Mouse (Mus musculus): ENCODE results near the gene Gpank1. TPM values are rescaled to one million over a fixed set of nuclear protein-coding genes. Genes with fewer than 3 reads are reported as not detected.
"Not testable (repeated sequence)": the region's sequence is repeated elsewhere in the genome, so short reads cannot be mapped to it uniquely, and the experiment has no call there.

The Gpank1 gene
- polyA plus RNA-seq, 1 experiment from 2014 or later = 22.4 TPM

DNA sequence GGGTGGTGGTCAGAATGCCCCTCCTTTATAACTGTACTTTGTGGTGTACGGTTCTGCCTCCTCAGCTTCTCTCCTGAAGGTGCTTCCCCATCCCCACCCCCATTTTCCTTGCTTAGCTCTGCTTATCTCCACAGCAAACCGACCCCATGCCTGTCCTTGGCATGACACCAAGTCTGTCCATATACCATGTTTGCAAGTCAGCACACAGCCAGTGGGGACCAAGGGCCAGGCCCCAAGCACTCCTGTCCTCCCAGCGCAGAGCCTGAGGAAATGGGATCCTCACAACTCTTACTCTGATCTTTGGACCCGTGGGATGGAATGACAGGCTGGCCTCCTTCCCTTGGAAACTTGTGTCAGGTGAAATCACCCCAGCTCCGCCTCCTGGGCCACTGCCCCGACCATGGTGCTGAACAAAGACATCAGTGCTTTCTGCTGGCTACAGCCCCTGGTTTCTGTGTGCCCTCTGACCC, 18.0 kb upstream of the Gpank1 start:
- H3K36me3 ChIP-seq = peaks cover 58% of the 10 kb centered on the region
- 76% methylated on average over 6 of the region's 6 CpGs for WGBS
- H3K27me3 ChIP-seq (replicated peaks) = no peaks in the 10 kb centered on the region

DNA sequence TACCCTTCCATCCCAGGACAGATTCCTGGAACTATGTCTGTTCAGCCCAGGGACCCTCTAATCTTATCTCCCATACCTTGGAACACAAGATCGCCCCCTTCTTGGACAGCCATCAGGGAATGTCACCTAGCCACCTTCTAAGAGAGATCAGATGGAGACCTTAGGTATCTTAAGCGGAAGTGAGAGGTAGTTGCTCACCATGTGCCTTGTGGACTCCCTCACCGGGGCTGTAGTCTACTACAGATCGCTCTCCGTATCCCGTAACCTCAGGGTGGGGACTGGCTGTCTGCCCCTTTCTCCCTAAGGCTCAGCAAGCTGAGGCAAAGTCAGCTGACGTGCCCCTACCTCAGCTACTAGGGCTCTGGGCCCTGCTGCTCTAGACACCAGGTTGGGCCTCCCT, 17.2 kb upstream of the Gpank1 start:
- no peaks in the 10 kb centered on the region for H3K27me3 ChIP-seq (replicated peaks)
- H3K4me2 ChIP-seq = no peak overlapping the region
- H3K9ac ChIP-seq (replicated peaks) = no peak overlapping the region
- H3K36me3 ChIP-seq = peaks cover 51% of the 10 kb centered on the region
- H3K4me3 ChIP-seq (replicated peaks) = no peak overlapping the region
- ATAC-seq (ENCODE audit: low FRiP score) = no peak
- WGBS = 96% methylated on average over 7 of the region's 7 CpGs
- H3K4me1 ChIP-seq = peaks cover 4% of the 10 kb centered on the region; the same call in 1 of the 2 replicates
- H3K27ac ChIP-seq (replicated peaks) = no peak overlapping the region
- no peaks in the 10 kb centered on the region for H3K9me3 ChIP-seq (replicated peaks)

More for the DNA sequence above, 18.0 kb upstream of the Gpank1 start:
- no peak overlapping the region for H3K27ac ChIP-seq (replicated peaks)
- peaks cover 4% of the 10 kb centered on the region; the same call in 1 of the 2 replicates for H3K4me1 ChIP-seq
- ATAC-seq (ENCODE audit: low FRiP score) = no peak
- no peaks in the 10 kb centered on the region for H3K9me3 ChIP-seq (replicated peaks)
- H3K9ac ChIP-seq (replicated peaks) = no peak overlapping the region
- no peak overlapping the region for H3K4me2 ChIP-seq
- H3K4me3 ChIP-seq (replicated peaks) = no peak overlapping the region

DNA sequence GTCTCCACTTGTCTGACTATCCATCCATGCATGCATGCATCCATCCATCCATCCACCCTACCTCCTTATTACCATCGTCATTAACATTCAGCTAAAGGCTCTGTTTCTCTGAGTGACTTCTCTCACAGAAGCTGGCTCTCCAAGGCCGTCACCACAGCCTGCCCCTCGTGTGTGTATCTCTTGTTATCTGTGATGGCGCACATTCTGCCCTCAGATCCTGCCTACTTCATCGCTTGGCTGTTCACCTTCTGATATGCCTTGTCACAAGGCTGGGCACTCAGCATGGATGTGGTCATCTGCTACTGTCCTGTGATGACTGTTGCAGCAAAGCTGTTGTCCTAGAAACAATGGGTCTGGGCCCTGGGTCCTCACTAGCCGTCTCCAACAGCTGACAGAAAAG, 16.5 kb upstream of the Gpank1 start:
- no peaks in the 10 kb centered on the region for H3K27me3 ChIP-seq (replicated peaks)
- H3K36me3 ChIP-seq = peaks cover 44% of the 10 kb centered on the region
- H3K9me3 ChIP-seq (replicated peaks) = no peaks in the 10 kb centered on the region
- no peak overlapping the region for H3K4me2 ChIP-seq
- H3K4me1 ChIP-seq = peaks cover 4% of the 10 kb centered on the region; the same call in 1 of the 2 replicates
- H3K4me3 ChIP-seq (replicated peaks) = no peak overlapping the region
- 80% methylated on average over 6 of the region's 6 CpGs for WGBS
- no peak overlapping the region for H3K27ac ChIP-seq (replicated peaks)
- ATAC-seq (ENCODE audit: low FRiP score) = no peak
- H3K9ac ChIP-seq (replicated peaks) = no peak overlapping the region

- H3K27ac ChIP-seq (replicated peaks) = no peak overlapping the region
- H3K9me3 ChIP-seq (replicated peaks) = no peaks in the 10 kb centered on the region
- ATAC-seq (ENCODE audit: low FRiP score) = no peak
- no peak overlapping the region for H3K4me3 ChIP-seq (replicated peaks)
- WGBS = 25% methylated on average over 13 of the region's 13 CpGs
- no peak overlapping the region for H3K9ac ChIP-seq (replicated peaks)
- H3K4me1 ChIP-seq = peaks cover 4% of the 10 kb centered on the region; the same call in 1 of the 2 replicates
- no peaks in the 10 kb centered on the region for H3K27me3 ChIP-seq (replicated peaks)
- peak overlapping the region; percentile 31 for H3K4me2 ChIP-seq
- peaks cover 34% of the 10 kb centered on the region for H3K36me3 ChIP-seq
Observed at GRCm38 (mm10) chr17:35105740-35106389, 15.4 kb upstream of the Gpank1 start.

- H3K27me3 ChIP-seq (replicated peaks) = no peaks in the 10 kb centered on the region
- 72% methylated on average over 3 of the region's 3 CpGs for WGBS
- H3K4me2 ChIP-seq = no peak overlapping the region
- H3K27ac ChIP-seq (replicated peaks) = no peak overlapping the region
- no peak overlapping the region for H3K9ac ChIP-seq (replicated peaks)
- no peak for ATAC-seq (ENCODE audit: low FRiP score)
- H3K4me3 ChIP-seq (replicated peaks) = no peak overlapping the region
- H3K9me3 ChIP-seq (replicated peaks) = no peaks in the 10 kb centered on the region
- H3K36me3 ChIP-seq = peaks cover 28% of the 10 kb centered on the region
- H3K4me1 ChIP-seq = peaks cover 4% of the 10 kb centered on the region; the same call in 1 of the 2 replicates
Observed at GRCm38 (mm10) chr17:35106522-35106921, 14.7 kb upstream of the Gpank1 start.

DNA sequence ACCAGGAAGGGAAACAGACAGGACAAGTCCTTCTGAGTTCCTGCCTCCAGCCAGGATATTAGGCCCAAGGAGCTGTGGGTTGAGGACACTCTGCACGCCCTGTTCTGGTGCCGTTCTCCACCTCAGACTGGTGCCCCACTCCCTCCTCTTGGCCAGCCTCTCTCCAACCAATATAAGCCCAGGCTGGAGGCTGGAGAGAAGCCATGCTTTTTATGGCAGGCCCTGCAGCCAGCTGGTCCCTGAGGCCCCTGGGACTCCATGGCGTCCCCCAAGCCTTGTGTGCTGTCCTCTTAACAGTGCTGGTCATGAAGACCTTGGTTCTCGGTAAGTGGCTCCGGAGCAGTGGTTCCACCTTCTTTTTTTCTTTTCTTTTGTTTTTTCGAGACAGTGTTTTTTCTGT, 13.2 kb upstream of the Gpank1 start, which contains the start of gene Ly6g5c:
Gene Ly6g5c, plus strand, starts transcription at position 183 of the 400 bp plus-strand sequence.
- H3K9ac ChIP-seq (replicated peaks) = no peak within 1 kb of the TSS
- WGBS = 79% methylated on average over 6 of the region's 6 CpGs

DNA sequence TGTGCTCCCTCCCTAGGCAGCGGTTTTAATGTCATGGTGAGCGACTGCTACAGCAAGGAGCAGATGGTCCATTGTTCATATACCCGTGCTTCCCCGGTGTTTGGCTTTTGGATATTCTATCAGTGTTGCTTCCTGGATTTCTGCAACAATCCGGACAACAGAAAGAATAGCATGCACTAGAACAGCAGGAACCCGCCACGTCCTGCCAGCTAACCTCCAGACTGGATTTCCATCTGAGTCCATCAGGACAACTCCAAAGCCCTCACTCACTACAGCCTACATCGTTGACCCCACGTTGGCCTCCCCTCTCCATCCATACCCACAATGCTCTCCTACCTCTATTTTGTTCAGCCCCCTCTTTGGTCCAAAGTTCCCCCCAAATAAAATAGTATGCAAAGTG, 9.5 kb upstream of the Gpank1 start:
- Histone ChIP-seq H3K4me3 (replicated peaks) (no peak overlapping the region), H3K36me3 (peaks cover 29% of the 10 kb centered on the region), H3K27me3 (replicated peaks) (no peaks in the 10 kb centered on the region), H3K9ac (replicated peaks) (no peak overlapping the region), H3K9me3 (replicated peaks) (no peaks in the 10 kb centered on the region), H3K27ac (replicated peaks) (no peak overlapping the region), H3K4me1 (no peaks in the 10 kb centered on the region), H3K4me2 (no peak overlapping the region)
- 75% methylated on average over 9 of the region's 9 CpGs for WGBS
- ATAC-seq (ENCODE audit: low FRiP score) = no peak

More for the DNA sequence above, 13.2 kb upstream of the Gpank1 start, which contains the start of gene Ly6g5c:
- no peak for ATAC-seq (ENCODE audit: low FRiP score)
- Histone ChIP-seq H3K27ac (replicated peaks) (no peak within 1 kb of the TSS), H3K4me2 (no peak within 1 kb of the TSS), H3K9me3 (replicated peaks) (no peaks in the 10 kb centered on the region), H3K27me3 (replicated peaks) (no peaks in the 10 kb centered on the region), H3K4me1 (peaks cover 4% of the 10 kb centered on the region; the same call in 1 of the 2 replicates), H3K4me3 (replicated peaks) (no peak within 1 kb of the TSS), H3K36me3 (peaks cover 13% of the 10 kb centered on the region; the same call in 1 of the 2 replicates)

DNA sequence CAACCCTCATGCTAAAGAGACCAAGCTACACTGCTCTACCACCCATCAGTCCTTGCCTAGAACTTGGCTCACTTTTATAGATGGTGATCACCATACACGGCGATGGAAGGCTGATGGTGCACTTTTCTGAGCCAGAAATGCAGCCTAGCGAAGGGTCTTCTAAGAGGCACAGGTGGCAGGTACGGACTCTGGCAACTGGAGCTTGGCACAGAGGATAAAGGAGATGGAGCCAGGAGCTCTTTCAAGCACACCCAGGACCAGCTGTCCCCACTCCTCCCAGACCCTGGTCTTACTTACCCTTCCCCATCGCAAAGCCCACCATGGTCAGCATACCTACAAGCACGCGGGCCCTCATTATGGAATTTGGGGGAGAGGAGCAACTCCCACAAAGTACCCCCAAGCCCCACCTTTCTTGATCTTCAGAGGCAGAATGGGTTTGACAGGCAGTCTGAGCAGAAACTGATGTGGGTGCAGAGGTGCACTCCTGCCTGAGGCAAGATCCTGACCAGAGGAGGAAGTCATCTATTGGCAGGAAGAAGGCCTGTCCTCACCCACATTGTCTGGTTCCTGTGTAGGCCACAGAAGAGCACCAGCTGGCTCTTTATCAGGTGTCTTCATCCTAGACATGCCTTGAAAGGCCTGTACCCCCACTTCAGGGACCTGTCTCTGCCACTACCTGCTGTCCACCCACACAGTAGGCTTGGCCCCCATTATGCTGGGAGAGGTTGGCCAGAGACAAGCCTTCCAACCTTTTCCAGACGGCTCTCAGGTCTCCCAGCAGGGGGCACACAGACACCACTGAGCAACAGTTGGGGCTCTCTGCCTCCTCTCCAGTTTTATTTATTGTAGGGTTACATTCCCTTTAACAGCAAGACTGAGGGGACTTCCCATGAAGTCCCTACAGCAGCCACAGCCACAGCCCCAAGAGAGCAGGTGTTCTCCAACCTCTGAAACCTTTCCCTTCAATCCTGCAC, 5.9 kb upstream of the Gpank1 start, which contains the start of gene Ly6g5b:
Gene Ly6g5b, minus strand, starts transcription at position 383 of the 974 bp plus-strand sequence.
- Histone ChIP-seq H3K4me2 (no peak within 1 kb of the TSS), H3K4me3 (replicated peaks) (no peak within 1 kb of the TSS), H3K27ac (replicated peaks) (no peak within 1 kb of the TSS), H3K9me3 (replicated peaks) (no peaks in the 10 kb centered on the region), H3K36me3 (peaks cover 54% of the 10 kb centered on the region), H3K4me1 (peaks cover 9% of the 10 kb centered on the region), H3K27me3 (replicated peaks) (no peaks in the 10 kb centered on the region), H3K9ac (replicated peaks) (no peak within 1 kb of the TSS)
- no peak for ATAC-seq (ENCODE audit: low FRiP score)
- WGBS = 85% methylated on average over 8 of the region's 8 CpGs

- Histone ChIP-seq H3K36me3 (peaks cover 45% of the 10 kb centered on the region), H3K27me3 (replicated peaks) (no peaks in the 10 kb centered on the region), H3K9me3 (replicated peaks) (no peaks in the 10 kb centered on the region), H3K4me3 (replicated peaks) (peak overlapping the region; percentile 95), H3K4me2 (peak overlapping the region; percentile 97), H3K27ac (replicated peaks) (peak overlapping the region; percentile 80), H3K4me1 (peaks cover 35% of the 10 kb centered on the region), H3K9ac (replicated peaks) (peak overlapping the region; percentile 95)
- under 1% methylated on average over 33 of the region's 33 CpGs for WGBS
- no peak; the same call in 1 of the 2 replicates for ATAC-seq (ENCODE audit: low FRiP score)
Observed at GRCm38 (mm10) chr17:35120745-35121142, 511 bp upstream of the Gpank1 start.

- peak within 1 kb of the TSS; percentile 95 for H3K9ac ChIP-seq (replicated peaks)
- H3K4me1 ChIP-seq = peaks cover 46% of the 10 kb centered on the region
- peak within 1 kb of the TSS; percentile 95 for H3K4me3 ChIP-seq (replicated peaks)
- H3K27ac ChIP-seq (replicated peaks) = peak within 1 kb of the TSS; percentile 93
- 1% methylated on average over 19 of the region's 19 CpGs for WGBS
- H3K36me3 ChIP-seq = peaks cover 36% of the 10 kb centered on the region
- no peaks in the 10 kb centered on the region for H3K9me3 ChIP-seq (replicated peaks)
- peak; percentile 43 for ATAC-seq (ENCODE audit: low FRiP score)
- H3K27me3 ChIP-seq (replicated peaks) = no peaks in the 10 kb centered on the region
- peak within 1 kb of the TSS; percentile 97 for H3K4me2 ChIP-seq
Observed at GRCm38 (mm10) chr17:35121871-35122303, 632 bp downstream of the Gpank1 start, which contains the start of gene Csnk2b. TSS of gene Csnk2b (minus strand) at chr17:35122053.

DNA sequence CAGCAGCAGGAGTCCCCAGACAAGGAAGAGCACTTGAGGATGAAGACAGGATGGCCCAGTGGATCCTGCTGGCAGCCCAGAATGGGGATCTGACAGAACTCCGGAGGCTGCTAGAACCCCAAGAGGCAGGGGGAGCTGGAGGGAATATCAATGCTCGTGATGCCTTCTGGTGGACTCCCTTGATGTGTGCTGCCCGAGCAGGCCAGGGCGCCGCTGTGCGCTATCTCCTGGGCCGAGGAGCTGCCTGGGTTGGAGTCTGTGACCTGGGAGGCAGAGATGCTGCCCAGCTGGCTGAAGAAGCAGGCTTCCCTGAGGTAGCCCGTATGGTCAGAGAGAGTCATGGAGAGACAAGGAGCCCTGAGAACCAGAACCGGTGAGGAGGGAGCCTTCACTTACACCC, 2.0 kb downstream of the Gpank1 start:
- WGBS = 92% methylated on average over 9 of the region's 9 CpGs
- not testable (repeated sequence) for H3K9me3 ChIP-seq (replicated peaks); H3K4me2 ChIP-seq; H3K4me3 ChIP-seq (replicated peaks); H3K27me3 ChIP-seq (replicated peaks); H3K27ac ChIP-seq (replicated peaks); H3K9ac ChIP-seq (replicated peaks); ATAC-seq (ENCODE audit: low FRiP score)
- Histone ChIP-seq H3K36me3 (peaks cover 26% of the 10 kb centered on the region), H3K4me1 (peaks cover 57% of the 10 kb centered on the region)

Data from neural tube, embryonic 15.5 days (tissue).